Mouse (Mus musculus): ENCODE results near the gene H2afv. TPM values are rescaled to one million over a fixed set of nuclear protein-coding genes. Genes with fewer than 3 reads are reported as not detected.
"Not testable (repeated sequence)": the region's sequence is repeated elsewhere in the genome, so short reads cannot be mapped to it uniquely, and the experiment has no call there.

Gene H2afv
- polyA plus RNA-seq, 1 experiment = 153 TPM

GRCm38 (mm10) chr11:6413264-6413663 is 31.0 kb downstream of the H2afv start:
- Histone ChIP-seq H3K36me3 (ENCODE audit: control insufficient read depth, insufficient read depth) (peaks cover 21% of the 10 kb centered on the region), H3K79me2 (ENCODE audit: control insufficient read depth, insufficient read depth) (peaks cover 32% of the 10 kb centered on the region), H3ac (ENCODE audit: control insufficient read depth, insufficient read length, low read depth) (no peak overlapping the region), H3K4me3 (ENCODE audit: insufficient read depth, poor library complexity, severe bottlenecking) (no peak overlapping the region), H3K79me3 (ENCODE audit: low read depth) (peaks cover 22% of the 10 kb centered on the region), H3K27me3 (ENCODE audit: control insufficient read depth, insufficient read depth, insufficient read length) (no peaks in the 10 kb centered on the region)
- TF ChIP-seq CEBPB (IDR thresholded peaks at IDR 0.05; ENCODE audit: low read depth) = no peak

DNA sequence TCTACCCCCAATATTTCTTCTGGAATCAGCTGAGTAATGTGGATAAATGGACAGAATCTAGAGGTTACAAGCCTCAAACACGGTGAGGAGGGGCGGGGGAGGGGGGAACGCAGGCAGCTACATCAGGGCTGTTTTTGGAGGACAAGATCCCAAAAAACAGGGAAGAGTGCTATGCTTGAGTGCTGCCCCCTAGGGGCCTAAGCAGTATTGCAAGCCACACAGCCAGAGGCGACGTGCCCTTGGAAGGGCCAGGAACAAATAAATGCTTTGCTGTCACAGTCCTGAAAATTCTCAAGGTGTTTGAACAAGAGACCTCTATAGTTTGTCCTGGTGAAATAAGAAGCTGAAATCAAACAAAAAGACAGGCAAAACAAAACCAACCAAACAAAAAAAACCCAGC is 32.6 kb downstream of the H2afv start:
- H3K79me3 ChIP-seq (ENCODE audit: low read depth) = peaks cover 7% of the 10 kb centered on the region
- H3K36me3 ChIP-seq (ENCODE audit: control insufficient read depth, insufficient read depth) = peaks cover 5% of the 10 kb centered on the region
- peaks cover 17% of the 10 kb centered on the region for H3K79me2 ChIP-seq (ENCODE audit: control insufficient read depth, insufficient read depth)
- H3K27me3 ChIP-seq (ENCODE audit: control insufficient read depth, insufficient read depth, insufficient read length) = no peaks in the 10 kb centered on the region
- no peak overlapping the region for H3ac ChIP-seq (ENCODE audit: control insufficient read depth, insufficient read length, low read depth)
- TF ChIP-seq MYOD1 (IDR thresholded peaks at IDR 0.05; ENCODE audit: control insufficient read depth, insufficient read length, low read depth) (no peak), CEBPB (IDR thresholded peaks at IDR 0.05; ENCODE audit: low read depth) (no peak), MYOG (IDR thresholded peaks at IDR 0.05; ENCODE audit: control insufficient read depth, extremely low read depth, insufficient read length) (no peak), FOSL1 (IDR thresholded peaks at IDR 0.05; ENCODE audit: insufficient read depth, low read length, poor library complexity, severe bottlenecking) (no peak), USF1 (IDR thresholded peaks at IDR 0.05; ENCODE audit: low read depth) (no peak), MAX (IDR thresholded peaks at IDR 0.05) (no peak), CTCF (IDR thresholded peaks at IDR 0.05; ENCODE audit: control insufficient read depth, insufficient read depth, insufficient read length) (peak; percentile 72)
- no peak overlapping the region for H3K4me3 ChIP-seq (ENCODE audit: insufficient read depth, poor library complexity, severe bottlenecking)

- not testable (repeated sequence) for H3K36me3 ChIP-seq (ENCODE audit: control insufficient read depth, insufficient read depth); H3K79me2 ChIP-seq (ENCODE audit: control insufficient read depth, insufficient read depth); H3ac ChIP-seq (ENCODE audit: control insufficient read depth, insufficient read length, low read depth); H3K79me3 ChIP-seq (ENCODE audit: low read depth); H3K27me3 ChIP-seq (ENCODE audit: control insufficient read depth, insufficient read depth, insufficient read length); H3K4me3 ChIP-seq (ENCODE audit: insufficient read depth, poor library complexity, severe bottlenecking)
Observed at GRCm38 (mm10) chr11:6410755-6411154, 33.5 kb downstream of the H2afv start.

GRCm38 (mm10) chr11:6410050-6410602 is 34.1 kb downstream of the H2afv start:
- Histone ChIP-seq H3K27me3 (ENCODE audit: control insufficient read depth, insufficient read depth, insufficient read length) (no peaks in the 10 kb centered on the region), H3ac (ENCODE audit: control insufficient read depth, insufficient read length, low read depth) (no peak overlapping the region), H3K36me3 (ENCODE audit: control insufficient read depth, insufficient read depth) (peaks cover 6% of the 10 kb centered on the region), H3K4me3 (ENCODE audit: insufficient read depth, poor library complexity, severe bottlenecking) (no peak overlapping the region), H3K79me2 (ENCODE audit: control insufficient read depth, insufficient read depth) (peaks cover 3% of the 10 kb centered on the region), H3K79me3 (ENCODE audit: low read depth) (peaks cover 1% of the 10 kb centered on the region)
- TF ChIP-seq MYOD1 (IDR thresholded peaks at IDR 0.05; ENCODE audit: control insufficient read depth, insufficient read length, low read depth) = no peak
- no peak for TF ChIP-seq FOSL1 (IDR thresholded peaks at IDR 0.05; ENCODE audit: insufficient read depth, low read length, poor library complexity, severe bottlenecking)
- no peak for TF ChIP-seq MAX (IDR thresholded peaks at IDR 0.05)
- TF ChIP-seq USF1 (IDR thresholded peaks at IDR 0.05; ENCODE audit: low read depth) = no peak

DNA sequence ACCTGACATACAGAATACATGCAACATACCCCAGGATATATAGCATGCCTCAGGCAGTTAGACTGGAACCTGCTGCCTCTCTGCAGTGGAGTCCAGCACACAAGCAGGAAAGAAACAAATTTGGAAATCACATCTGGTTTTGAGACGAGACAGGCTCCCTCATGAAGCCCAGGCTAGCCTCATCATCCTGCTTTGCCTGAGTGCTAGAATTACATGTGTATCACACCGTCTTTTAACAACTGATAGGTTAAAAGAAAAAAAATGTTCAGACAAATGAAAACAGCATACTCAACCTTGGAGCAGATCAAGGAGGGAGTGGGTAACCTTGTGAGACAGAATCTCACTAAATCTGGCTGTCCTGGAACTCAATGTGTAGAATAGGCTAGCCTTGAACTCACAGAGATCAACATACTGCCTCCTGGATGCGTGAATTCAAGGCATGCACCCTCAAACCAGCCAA is 37.1 kb downstream of the H2afv start:
- Histone ChIP-seq H3K4me3 (ENCODE audit: insufficient read depth, poor library complexity, severe bottlenecking) (no peak overlapping the region), H3K79me3 (ENCODE audit: low read depth) (no peaks in the 10 kb centered on the region), H3K27me3 (ENCODE audit: control insufficient read depth, insufficient read depth, insufficient read length) (no peaks in the 10 kb centered on the region), H3K36me3 (ENCODE audit: control insufficient read depth, insufficient read depth) (peaks cover 34% of the 10 kb centered on the region), H3ac (ENCODE audit: control insufficient read depth, insufficient read length, low read depth) (no peak overlapping the region), H3K79me2 (ENCODE audit: control insufficient read depth, insufficient read depth) (no peaks in the 10 kb centered on the region)
- TF ChIP-seq CEBPB (IDR thresholded peaks at IDR 0.05; ENCODE audit: low read depth) (no peak), USF1 (IDR thresholded peaks at IDR 0.05; ENCODE audit: low read depth) (no peak)

DNA sequence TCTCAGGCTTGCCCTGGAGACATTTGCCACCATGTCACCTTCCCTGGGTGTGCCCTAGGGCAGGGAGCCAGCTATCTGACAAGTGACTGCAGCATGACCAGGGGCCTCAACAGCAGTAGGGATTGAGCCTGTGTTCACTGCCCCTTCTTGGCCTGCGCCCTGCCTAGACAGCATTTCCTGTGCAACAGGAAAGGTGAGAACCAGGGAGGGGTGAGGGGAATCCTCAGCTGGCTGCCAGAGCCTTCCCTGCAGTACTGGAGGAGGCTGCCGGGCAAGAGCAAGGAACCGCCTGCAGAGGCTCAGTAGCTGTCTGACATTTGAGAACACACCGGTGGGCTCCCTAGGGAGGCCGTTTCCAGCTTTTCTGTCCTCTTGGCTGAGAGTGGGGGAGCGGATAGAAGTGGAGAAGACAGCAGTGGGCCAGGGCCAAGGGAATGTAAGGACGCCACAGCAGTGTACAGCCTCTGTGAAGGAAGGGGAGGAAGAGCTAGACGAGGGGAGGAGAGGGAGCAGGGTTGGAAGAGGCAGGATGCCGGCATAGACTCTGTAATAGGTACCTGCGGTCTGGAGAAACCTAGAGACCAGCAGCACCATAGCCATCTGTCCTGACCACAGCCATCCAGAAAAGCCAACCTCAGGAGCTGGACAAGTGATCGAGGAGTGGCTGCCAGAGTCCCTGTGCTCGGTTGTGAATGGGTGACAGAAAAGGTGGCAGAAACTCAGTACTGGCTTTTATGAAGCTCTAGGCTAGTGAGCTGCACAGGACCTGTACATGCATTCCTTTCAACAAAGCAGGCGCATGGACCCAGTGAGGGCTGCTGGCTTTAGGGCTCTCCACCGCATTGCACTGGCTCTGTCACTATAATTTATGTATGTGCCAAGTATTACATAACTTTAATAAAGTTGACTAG is 37.7 kb downstream of the H2afv start:
- no peak overlapping the region for H3K4me3 ChIP-seq (ENCODE audit: insufficient read depth, poor library complexity, severe bottlenecking)
- H3K36me3 ChIP-seq (ENCODE audit: control insufficient read depth, insufficient read depth) = peaks cover 41% of the 10 kb centered on the region
- H3K79me3 ChIP-seq (ENCODE audit: low read depth) = no peaks in the 10 kb centered on the region
- H3K27me3 ChIP-seq (ENCODE audit: control insufficient read depth, insufficient read depth, insufficient read length) = no peaks in the 10 kb centered on the region
- no peak overlapping the region for H3ac ChIP-seq (ENCODE audit: control insufficient read depth, insufficient read length, low read depth)
- no peaks in the 10 kb centered on the region for H3K79me2 ChIP-seq (ENCODE audit: control insufficient read depth, insufficient read depth)
- TF ChIP-seq MAX (IDR thresholded peaks at IDR 0.05) (no peak), MYOG (IDR thresholded peaks at IDR 0.05; ENCODE audit: control insufficient read depth, extremely low read depth, insufficient read length) (no peak), CTCF (IDR thresholded peaks at IDR 0.05; ENCODE audit: control insufficient read depth, insufficient read depth, insufficient read length) (no peak)
